8 mouse cellular contexts compared by ENCODE assay signal in genomic region chr14:119006441-119007102, GRCm38 (mm10).
A peak's percentile ranks its signal among the peaks of the same experiment; 100 is the strongest.
DNase-seq lines count a peak whose midpoint lies in the region; ATAC-seq and TF ChIP-seq lines count a peak whose summit lies in the region.

No protein-coding gene starts in this region.

- H3K4me3 ChIP-seq in lung, postnatal 0 days (ENCODE audit: low read depth, low read length): peak overlapping the region; percentile 50
- H3K4me3 ChIP-seq in cerebellum, adult 2 months (replicated peaks; ENCODE audit: insufficient read depth, low read depth, low read length): peak overlapping the region; percentile 65
- H3K4me3 ChIP-seq in hindbrain, embryonic 13.5 days: peak overlapping the region; percentile 49
- peak overlapping the region; percentile 67 for H3K4me3 ChIP-seq in liver, embryonic 16.5 days (ENCODE audit: low read depth, low read length)

- WGBS in lung, postnatal 0 days: 5% methylated on average over 49 of the region's 49 CpGs
- WGBS in cerebellum, adult 2 months: under 1% methylated on average over 49 of the region's 49 CpGs
- whole genome bisulfite sequencing in hindbrain, embryonic 13.5 days: 1% methylated on average over 49 of the region's 49 CpGs
- WGBS in liver, embryonic 16.5 days (ENCODE audit: insufficient replicate concordance): 1% methylated on average over 49 of the region's 49 CpGs

- TF ChIP-seq POLR2A in cerebellum, adult 2 months (IDR thresholded peaks at IDR 0.05; ENCODE audit: borderline replicate concordance, insufficient read depth, low read length): peak; percentile 80; the same call in 1 of the 2 replicates

- H3K9me3 ChIP-seq in lung, postnatal 0 days (ENCODE audit: low read length): no peaks in the 10 kb centered on the region
- no peaks in the 10 kb centered on the region for H3K9me3 ChIP-seq in hindbrain, embryonic 13.5 days
- no peaks in the 10 kb centered on the region for H3K9me3 ChIP-seq in liver, embryonic 16.5 days (replicated peaks; ENCODE audit: control insufficient read depth, low read length)

- TF ChIP-seq EP300 in lung, postnatal 0 days (IDR thresholded peaks at IDR 0.05): peak; percentile 28; the same call in 1 of the 2 replicates

- TF ChIP-seq CTCF in lung, postnatal 0 days (IDR thresholded peaks at IDR 0.05): no peak
- no peak for TF ChIP-seq CTCF in cerebellum, adult 2 months (IDR thresholded peaks at IDR 0.05; ENCODE audit: borderline replicate concordance, insufficient read depth, low read depth, low read length)

- peak overlapping the region; percentile 43; the same call in 1 of the 2 replicates for H3K9ac ChIP-seq in lung, postnatal 0 days (replicated peaks; ENCODE audit: low read depth)
- peak overlapping the region; percentile 68 for H3K9ac ChIP-seq in hindbrain, embryonic 13.5 days
- peak overlapping the region; percentile 62 for H3K9ac ChIP-seq in liver, embryonic 16.5 days (ENCODE audit: low read depth, low read length)

- H3K36me3 ChIP-seq in lung, postnatal 0 days (ENCODE audit: insufficient read depth, low read length): no peaks in the 10 kb centered on the region
- H3K36me3 ChIP-seq in hindbrain, embryonic 13.5 days: peaks cover 15% of the 10 kb centered on the region
- no peaks in the 10 kb centered on the region for H3K36me3 ChIP-seq in liver, embryonic 16.5 days (ENCODE audit: control insufficient read depth, insufficient read depth)

- DNase-seq in lung, postnatal 0 days (ENCODE audit: low spot score): peak; percentile 18
- no peak for DNase-seq in lung, postnatal 14 days
- DNase-seq in cerebellum, adult 2 months: peak; percentile 58
- no peak for DNase-seq in urinary bladder, postnatal 14 days (ENCODE audit: low spot score)
- DNase-seq in gastrocnemius, postnatal 4 days (ENCODE audit: low spot score in 2 of 2): no peak

- no peak for ATAC-seq in lung, postnatal 0 days
- ATAC-seq in hindbrain, embryonic 13.5 days (ENCODE audit: low FRiP score): no peak; the same call in 1 of the 2 replicates
- no peak for ATAC-seq in liver, embryonic 16.5 days (ENCODE audit: low read depth)
- no peak for ATAC-seq in erythroid progenitor cell, adult 5-6 weeks (replicated peaks; ENCODE audit: low FRiP score, poor library complexity, severe bottlenecking)

- no peaks in the 10 kb centered on the region for H3K27me3 ChIP-seq in lung, postnatal 0 days (replicated peaks; ENCODE audit: insufficient read depth, low read length)
- no peaks in the 10 kb centered on the region for H3K27me3 ChIP-seq in cerebellum, adult 2 months (ENCODE audit: control insufficient read depth, insufficient read depth, low read length)
- H3K27me3 ChIP-seq in hindbrain, embryonic 13.5 days: no peaks in the 10 kb centered on the region
- H3K27me3 ChIP-seq in liver, embryonic 16.5 days (ENCODE audit: control insufficient read depth, insufficient read depth, low read depth, low read length): no peaks in the 10 kb centered on the region

- peak overlapping the region; percentile 68 for H3K4me2 ChIP-seq in lung, postnatal 0 days (replicated peaks; ENCODE audit: low read depth, low read length)
- peak overlapping the region; percentile 70 for H3K4me2 ChIP-seq in hindbrain, embryonic 13.5 days
- peak overlapping the region; percentile 91 for H3K4me2 ChIP-seq in liver, embryonic 16.5 days (ENCODE audit: low read depth, low read length)

- no peaks in the 10 kb centered on the region for H3K4me1 ChIP-seq in lung, postnatal 0 days (ENCODE audit: insufficient read depth, low read depth, low read length)
- no peaks in the 10 kb centered on the region for H3K4me1 ChIP-seq in cerebellum, adult 2 months (ENCODE audit: control insufficient read depth, insufficient read depth, low read length)
- H3K4me1 ChIP-seq in hindbrain, embryonic 13.5 days (replicated peaks): peaks cover 12% of the 10 kb centered on the region
- peaks cover 4% of the 10 kb centered on the region for H3K4me1 ChIP-seq in liver, embryonic 16.5 days (ENCODE audit: control insufficient read depth, low read depth, low read length)

- peak overlapping the region; percentile 88 for H3K27ac ChIP-seq in lung, postnatal 0 days (ENCODE audit: low read length)
- peak overlapping the region; percentile 20 for H3K27ac ChIP-seq in cerebellum, adult 2 months (ENCODE audit: insufficient read depth, low read length)
- H3K27ac ChIP-seq in hindbrain, embryonic 13.5 days: peak overlapping the region; percentile 53
- peak overlapping the region; percentile 77 for H3K27ac ChIP-seq in liver, embryonic 16.5 days (ENCODE audit: low read length)

Comparison
In these comparisons a context has a peak if more than half of its experiments do, and no peak if none do; other contexts are left out.
1. DNase-seq: peak in lung, postnatal 0 days (single experiment) and cerebellum, adult 2 months (2 of 2); none in lung, postnatal 14 days (single experiment), urinary bladder, postnatal 14 days (single experiment) and gastrocnemius, postnatal 4 days (0 of 2).
2. H3K27ac ChIP-seq: peak in every context shown above with its lines; median percentile 88 in lung, postnatal 0 days; 77 in liver, embryonic 16.5 days; 53 in hindbrain, embryonic 13.5 days; 20 in cerebellum, adult 2 months.
3. Peak in every context shown above with its lines, with median percentiles within 50 percentile points of each other: H3K4me2 ChIP-seq, H3K4me3 ChIP-seq and H3K9ac ChIP-seq.